Mouse (Mus musculus) CD8-positive naive resting alpha-beta T cell, adult 57 days (primary cell): ENCODE results near the gene Crabp1. TPM values are rescaled to one million over a fixed set of nuclear protein-coding genes. Genes with fewer than 3 reads are reported as not detected.

Experiments
- total RNA-seq: library from RNA; stranded (reverse); gene quantifications from one replicate; pipeline ENCODE4 v1.2.4, GENCODE M21; 2023

Gene Crabp1
- total RNA-seq, result not detected

DNA sequence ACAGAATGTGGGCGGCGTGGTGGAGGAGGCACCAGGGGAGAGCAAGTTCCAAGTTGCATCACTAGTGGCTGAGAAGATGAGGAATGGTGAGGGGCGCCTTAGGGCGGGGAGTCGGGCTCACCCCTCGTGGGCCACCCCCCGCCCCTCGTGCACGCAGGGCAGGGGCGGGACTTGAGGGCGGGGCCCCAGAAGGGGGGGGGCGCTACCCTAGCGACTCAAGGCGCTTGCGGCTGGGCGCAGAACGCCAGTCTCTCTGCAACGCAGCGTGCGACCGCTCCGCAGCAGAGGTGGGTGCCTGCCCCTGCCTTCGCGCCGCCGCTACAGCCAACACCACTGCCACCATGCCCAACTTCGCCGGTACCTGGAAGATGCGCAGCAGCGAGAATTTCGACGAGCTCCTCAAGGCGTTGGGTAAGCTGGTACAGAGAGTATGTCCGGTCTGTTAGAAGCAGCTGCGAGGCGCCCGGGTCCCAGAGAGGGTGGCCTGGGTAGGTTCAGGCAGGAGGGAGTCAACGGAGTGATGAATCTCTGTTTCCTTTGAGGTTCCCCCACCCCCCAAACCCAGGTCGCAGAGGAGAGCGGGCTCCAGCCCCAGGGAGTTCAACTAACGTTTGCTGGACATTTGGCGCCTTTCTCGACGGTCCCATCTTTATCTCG, at the start of gene Crabp1:
Gene Crabp1, plus strand, starts transcription at position 188 of the 657 bp plus-strand sequence.

DNA sequence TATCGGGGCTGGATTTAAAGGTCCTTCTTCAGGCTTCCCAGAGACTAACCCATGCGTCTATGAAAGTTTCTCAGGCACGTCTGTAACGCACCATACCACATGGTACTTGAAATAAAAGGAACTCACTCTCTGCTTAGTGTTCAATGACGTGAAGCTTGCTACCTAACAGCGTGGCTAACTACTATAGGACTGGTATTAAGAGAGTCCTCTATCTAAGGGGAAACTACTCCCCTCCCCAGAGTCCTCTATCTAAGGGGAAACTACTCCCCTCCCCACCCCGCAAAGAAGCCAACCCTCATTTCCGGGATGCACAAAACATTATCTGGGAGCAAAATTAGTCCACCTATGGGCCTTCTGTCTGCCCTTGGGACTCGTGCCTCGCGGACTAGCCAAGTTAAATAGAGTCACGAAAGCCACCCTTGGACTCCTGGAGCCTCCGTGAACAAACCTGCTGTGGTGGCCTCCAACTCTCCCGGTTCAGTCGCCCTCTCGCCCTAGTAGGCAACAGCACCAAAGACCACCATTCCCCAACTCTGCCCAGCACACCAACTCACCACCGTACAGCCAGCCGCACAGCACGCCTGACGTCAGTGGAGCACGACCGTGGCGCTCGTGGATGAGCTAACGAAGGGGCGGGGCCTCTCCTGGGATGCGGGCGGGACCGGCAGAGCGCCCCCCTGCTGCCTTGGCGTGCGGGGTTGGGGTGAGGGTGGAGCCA, 30.5 kb upstream of the Crabp1 start, which contains the start of gene Wdr61:
Gene Wdr61, minus strand, starts transcription at position 599 of the 718 bp plus-strand sequence.

Other genes starting within 250 kb of the Crabp1 start
- not detected for gene Sh2d7, start 225.8 kb upstream of the Crabp1 start, total RNA-seq
- gene Cib2, start 204.5 kb upstream of the Crabp1 start, total RNA-seq, result 0.49 TPM
- 48.6 TPM for gene Idh3a, start 178.4 kb upstream of the Crabp1 start, total RNA-seq
- gene Acsbg1, start 102.9 kb upstream of the Crabp1 start, total RNA-seq, result 18.8 TPM
- 25.4 TPM for gene Dnaja4, start 65.9 kb upstream of the Crabp1 start, total RNA-seq
- gene Wdr61, start 30.2 kb upstream of the Crabp1 start, total RNA-seq, result 44.9 TPM
- 35.9 TPM for gene Ireb2, start 99.0 kb downstream of the Crabp1 start, total RNA-seq
- 0.98 TPM for gene Hykk, start 152.5 kb downstream of the Crabp1 start, total RNA-seq
- gene Psma4, start 186.0 kb downstream of the Crabp1 start, total RNA-seq, result 75.1 TPM
- gene AY074887, start 186.2 kb downstream of the Crabp1 start, total RNA-seq, result not detected
- gene Chrna5, start 216.1 kb downstream of the Crabp1 start, total RNA-seq, result not detected